Mouse (Mus musculus): Measurements from ENCODE around the gene Zfp217.

The Zfp217 gene

GRCm38 (mm10) chr2:170135820-170136219, 12.1 kb downstream of the Zfp217 start:
- in situ Hi-C loops (cut with MboI, MseI) = loop anchor here (25.0 kb wide), 1 partner anchor 1574 kb away; no protein-coding TSS in a partner anchor

- in situ Hi-C loops (cut with MboI, MseI) = loop anchor here (25.0 kb wide), 1 partner anchor 1572 kb away; no protein-coding TSS in a partner anchor
Measured at GRCm38 (mm10) chr2:170134026-170134690, 13.7 kb downstream of the Zfp217 start.

GRCm38 (mm10) chr2:170133093-170133731, 14.7 kb downstream of the Zfp217 start:
- in situ Hi-C loops (cut with MboI, MseI) = loop anchor here (25.0 kb wide), 1 partner anchor 1571 kb away; no protein-coding TSS in a partner anchor

GRCm38 (mm10) chr2:170132716-170133092, 15.2 kb downstream of the Zfp217 start:
- in situ Hi-C loops (cut with MboI, MseI) = loop anchor here (25.0 kb wide), 1 partner anchor 1570 kb away; no protein-coding TSS in a partner anchor

- in situ Hi-C loops (cut with MboI, MseI) = loop anchor here (25.0 kb wide), 1 partner anchor 1570 kb away; no protein-coding TSS in a partner anchor
Measured at GRCm38 (mm10) chr2:170131981-170132460, 15.9 kb downstream of the Zfp217 start.

GRCm38 (mm10) chr2:170130780-170131645, 16.9 kb downstream of the Zfp217 start:
- in situ Hi-C loops (cut with MboI, MseI) = loop anchor here (25.0 kb wide), 1 partner anchor 1569 kb away; no protein-coding TSS in a partner anchor

- in situ Hi-C loops (cut with MboI, MseI) = loop anchor here (5.0 to 25.0 kb wide), 2 partner anchors 47 to 1568 kb away; no protein-coding TSS in a partner anchor
Measured at GRCm38 (mm10) chr2:170129923-170130779, 17.8 kb downstream of the Zfp217 start.

- in situ Hi-C loops (cut with MboI, MseI) = loop anchor here (5.0 to 25.0 kb wide), 2 partner anchors 48 to 1567 kb away; no protein-coding TSS in a partner anchor
Measured at GRCm38 (mm10) chr2:170129248-170129922, 18.5 kb downstream of the Zfp217 start.

GRCm38 (mm10) chr2:170128461-170129247, 19.2 kb downstream of the Zfp217 start:
- in situ Hi-C loops (cut with MboI, MseI) = loop anchor here (5.0 to 25.0 kb wide), 2 partner anchors 49 to 1566 kb away; no protein-coding TSS in a partner anchor

GRCm38 (mm10) chr2:170127523-170127922, 20.4 kb downstream of the Zfp217 start:
- in situ Hi-C loops (cut with MboI, MseI) = loop anchor here (5.0 to 25.0 kb wide), 2 partner anchors 50 to 1565 kb away; no protein-coding TSS in a partner anchor

GRCm38 (mm10) chr2:170126266-170126665, 21.6 kb downstream of the Zfp217 start:
- in situ Hi-C loops (cut with MboI, MseI) = loop anchor here (5.0 to 25.0 kb wide), 2 partner anchors 51 to 1564 kb away; no protein-coding TSS in a partner anchor

- in situ Hi-C loops (cut with MboI, MseI) = no loop called here
Measured at GRCm38 (mm10) chr2:170122197-170122596, 25.7 kb downstream of the Zfp217 start.

- in situ Hi-C loops (cut with MboI, MseI) = no loop called here
Measured at GRCm38 (mm10) chr2:170120139-170121027, 27.5 kb downstream of the Zfp217 start.

GRCm38 (mm10) chr2:170116704-170117281, 31.1 kb downstream of the Zfp217 start:
- in situ Hi-C loops (cut with MboI, MseI) = loop anchor here (5.0 kb wide), 1 partner anchor 231 kb away; no protein-coding TSS in a partner anchor

- in situ Hi-C loops (cut with MboI, MseI) = loop anchor here (5.0 kb wide), 1 partner anchor 97 kb away; no protein-coding TSS in a partner anchor
Measured at GRCm38 (mm10) chr2:170110306-170110705, 37.6 kb downstream of the Zfp217 start.

- in situ Hi-C loops (cut with MboI, MseI) = no loop called here
Measured at GRCm38 (mm10) chr2:170109528-170109927, 38.4 kb downstream of the Zfp217 start.

GRCm38 (mm10) chr2:170107791-170108190, 40.1 kb downstream of the Zfp217 start:
- in situ Hi-C loops (cut with MboI, MseI) = no loop called here

Measured in T-helper 1 cell (primary cell).